ENCODE assay signal across 8 mouse cellular contexts in genomic region chr17:71616319-71617032, GRCm38 (mm10). TPM values are rescaled to one million over a fixed set of nuclear protein-coding genes. Genes with fewer than 3 reads are reported as not detected.
DNase-seq lines count a peak whose midpoint lies in the region; ATAC-seq and TF ChIP-seq lines count a peak whose summit lies in the region.

No protein-coding gene starts in this region.

- H3K27ac ChIP-seq in brown adipose tissue, adult 24 weeks (replicated peaks; ENCODE audit: low read depth, low read length), result peak overlapping the region; percentile 44; the same call in 1 of the 2 replicates
- H3K27ac ChIP-seq in intestine, postnatal 0 days (ENCODE audit: low read depth, low read length), result peak overlapping the region; percentile 68
- H3K27ac ChIP-seq in macrophage, result peak overlapping the region; percentile 8; the same call in 1 of the 2 replicates
- H3K27ac ChIP-seq in stomach, embryonic 14.5 days (ENCODE audit: low read length), result peak overlapping the region; percentile 70; the same call in 1 of the 2 replicates

- H3K9me3 ChIP-seq in intestine, postnatal 0 days (ENCODE audit: control insufficient read depth), result no peaks in the 10 kb centered on the region
- no peaks in the 10 kb centered on the region for H3K9me3 ChIP-seq in stomach, embryonic 14.5 days (ENCODE audit: control insufficient read depth, low read depth, low read length)

- H3K27me3 ChIP-seq in C2C12 (ENCODE audit: control insufficient read depth, insufficient read depth, insufficient read length), result no peaks in the 10 kb centered on the region
- no peaks in the 10 kb centered on the region for H3K27me3 ChIP-seq in intestine, postnatal 0 days (replicated peaks; ENCODE audit: control insufficient read depth, insufficient read depth, low read length)
- H3K27me3 ChIP-seq in stomach, embryonic 14.5 days (ENCODE audit: control insufficient read depth, insufficient read depth, low read length), result no peaks in the 10 kb centered on the region

- peaks cover 4% of the 10 kb centered on the region for H3K4me1 ChIP-seq in brown adipose tissue, adult 24 weeks (ENCODE audit: control insufficient read depth, insufficient read depth, insufficient read length, low read length)
- H3K4me1 ChIP-seq in intestine, postnatal 0 days (replicated peaks; ENCODE audit: control insufficient read depth, insufficient read depth, low read length), result no peaks in the 10 kb centered on the region
- H3K4me1 ChIP-seq in stomach, embryonic 14.5 days (ENCODE audit: control insufficient read depth, insufficient read depth, low read length), result peaks cover 9% of the 10 kb centered on the region; the same call in 1 of the 2 replicates

- H3K79me2 ChIP-seq in C2C12 (ENCODE audit: control insufficient read depth, insufficient read depth) (peaks cover 59% of the 10 kb centered on the region), macrophage (ENCODE audit: inconsistent target) (peaks cover 50% of the 10 kb centered on the region)

- peak; percentile 46 for ATAC-seq in frontal cortex, adult (ENCODE audit: low TSS enrichment)
- ATAC-seq in intestine, postnatal 0 days, result peak; percentile 66
- ATAC-seq in stomach, embryonic 14.5 days (ENCODE audit: insufficient number of reproducible peaks, insufficient read depth, low FRiP score, low read depth), result peak; percentile 69

- no peak for TF ChIP-seq CTCF in C2C12 (IDR thresholded peaks at IDR 0.05; ENCODE audit: control insufficient read depth, insufficient read depth, insufficient read length)
- TF ChIP-seq CTCF in intestine, postnatal 0 days (IDR thresholded peaks at IDR 0.05; ENCODE audit: low read depth), result no peak

- H3K36me3 ChIP-seq in C2C12 (ENCODE audit: control insufficient read depth, insufficient read depth), result peaks cover 32% of the 10 kb centered on the region
- H3K36me3 ChIP-seq in intestine, postnatal 0 days (ENCODE audit: control insufficient read depth, insufficient read depth), result no peaks in the 10 kb centered on the region
- no peaks in the 10 kb centered on the region for H3K36me3 ChIP-seq in macrophage (ENCODE audit: inconsistent target)
- peaks cover 5% of the 10 kb centered on the region; the same call in 1 of the 2 replicates for H3K36me3 ChIP-seq in stomach, embryonic 14.5 days (ENCODE audit: control insufficient read depth, insufficient read depth, low read length)

- peaks cover 53% of the 10 kb centered on the region for H3K79me3 ChIP-seq in C2C12 (ENCODE audit: low read depth)

- H3ac ChIP-seq in C2C12 (ENCODE audit: control insufficient read depth, insufficient read length, low read depth), result peak overlapping the region; percentile 70

- H3K4me2 ChIP-seq in intestine, postnatal 0 days (replicated peaks; ENCODE audit: low read depth), result peak overlapping the region; percentile 88
- peak overlapping the region; percentile 78 for H3K4me2 ChIP-seq in stomach, embryonic 14.5 days (replicated peaks; ENCODE audit: low read depth, low read length)

- WGBS in intestine, postnatal 0 days, result under 1% methylated on average over 48 of the region's 73 CpGs
- WGBS in macrophage (ENCODE audit: missing documents), result under 1% methylated on average over 68 of the region's 73 CpGs
- WGBS in stomach, embryonic 14.5 days, result under 1% methylated on average over 62 of the region's 73 CpGs

- H3K4me3 ChIP-seq in C2C12 (ENCODE audit: insufficient read depth, poor library complexity, severe bottlenecking) (peak overlapping the region; percentile 89), macrophage (ENCODE audit: inconsistent target) (peak overlapping the region; percentile 79)
- peak overlapping the region; percentile 80 for H3K4me3 ChIP-seq in brown adipose tissue, adult 24 weeks (ENCODE audit: insufficient read depth, low read depth, low read length)
- peak overlapping the region; percentile 97 for H3K4me3 ChIP-seq in intestine, postnatal 0 days (ENCODE audit: low read depth, low read length)
- peak overlapping the region; percentile 90 for H3K4me3 ChIP-seq in stomach, embryonic 14.5 days (ENCODE audit: low read depth, low read length)

- peak overlapping the region; percentile 89 for H3K9ac ChIP-seq in intestine, postnatal 0 days (ENCODE audit: low read depth, low read length)
- peak overlapping the region; percentile 94 for H3K9ac ChIP-seq in stomach, embryonic 14.5 days (replicated peaks; ENCODE audit: low read depth, low read length)

- DNase-seq in frontal cortex, adult 2 months (ENCODE audit: extremely low spot score in 1 of 2, low spot score in 1 of 2), result no peak
- peak; percentile 26 for DNase-seq in gastrocnemius, postnatal 10 days

TF ChIP-seq in C2C12, 6 proteins besides CTCF, POLR2A, EP300 and RAD21:
- peak; percentile 83 for TF ChIP-seq MAX (IDR thresholded peaks at IDR 0.05)
- no peak for TF ChIP-seq USF1 (IDR thresholded peaks at IDR 0.05; ENCODE audit: low read depth)

RNA-seq across cellular contexts. Expression of gene Wdr43, which starts 0.8 kb away (rescaled TPM):
- 25.4 and 35.6 TPM in 2 replicates for polyA plus RNA-seq in frontal cortex, adult 2 months (2012; rRNA removed)
- polyA plus RNA-seq in C2C12 (2012; fragmentation: generic; extraction: Trizol), result 34.4 TPM
- polyA plus RNA-seq in brown adipose tissue, adult 24 weeks (2012; ENCODE audit: insufficient read depth, insufficient read length, missing spikeins), result 11.9 and 16.5 TPM in 2 replicates
- 10 to 100 TPM; 28.4 to 34.5 TPM for total RNA-seq in gastrocnemius, postnatal 10 days (2021)
- polyA plus RNA-seq in intestine, postnatal 0 days (2015; fragmentation: Nextera tagmentation; extraction: Ambion mirVana), result 22.8 and 26.5 TPM in 2 replicates
- total RNA-seq in macrophage (2018; cell fraction: chromatin; rRNA removed), result 100 to 1,000 TPM in 21 of 26 experiments, 10 to 100 TPM in 5; 50.8 to 280 (median 144) TPM
- 10 to 100 TPM; 23.2 to 45.6 (median 35.8) TPM for total RNA-seq in macrophage (2018; cell fraction: cytosol; rRNA removed)
- 100 to 1,000 TPM in 3 of 26 experiments, 10 to 100 TPM in 23; 37.6 to 195 (median 67.5) TPM for total RNA-seq in macrophage (2018; cell fraction: nucleus; rRNA removed)
- polyA plus RNA-seq in macrophage (2018), result 27.6 to 77.2 TPM (median 53.6 TPM) in 3 replicates
- 89.6 and 90.1 TPM in 2 replicates for polyA plus RNA-seq in stomach, embryonic 14.5 days (2014; fragmentation: Nextera tagmentation; extraction: Ambion mirVana)

RNA-seq across cellular contexts. Expression of gene Togaram2, which starts 56.6 kb away (rescaled TPM):
- 4.9 and 6.2 TPM in 2 replicates for polyA plus RNA-seq in frontal cortex, adult 2 months (2012; rRNA removed)
- polyA plus RNA-seq in C2C12 (2012; fragmentation: generic; extraction: Trizol), result not detected
- not detected in 2 replicates for polyA plus RNA-seq in brown adipose tissue, adult 24 weeks (2012; ENCODE audit: insufficient read depth, insufficient read length, missing spikeins)
- total RNA-seq in gastrocnemius, postnatal 10 days (2021), result under 1 TPM; 0.38 to 0.49 TPM
- 0.07 and 0.16 TPM in 2 replicates for polyA plus RNA-seq in intestine, postnatal 0 days (2015; fragmentation: Nextera tagmentation; extraction: Ambion mirVana)
- not detected for total RNA-seq in macrophage (2018; cell fraction: chromatin; rRNA removed)
- under 1 TPM in 1 of 26 experiments, not detected in 25; 0.06 TPM for total RNA-seq in macrophage (2018; cell fraction: cytosol; rRNA removed)
- not detected for total RNA-seq in macrophage (2018; cell fraction: nucleus; rRNA removed)
- polyA plus RNA-seq in macrophage (2018), result not detected in 3 replicates
- 0.17 and 0.36 TPM in 2 replicates for polyA plus RNA-seq in stomach, embryonic 14.5 days (2014; fragmentation: Nextera tagmentation; extraction: Ambion mirVana)

Comparison
In these comparisons a context has a peak if more than half of its experiments do, and no peak if none do; other contexts are left out.
1. H3K27ac ChIP-seq: peak in every context shown above with its lines; median percentile 70 in stomach, embryonic 14.5 days; 68 in intestine, postnatal 0 days; 44 in brown adipose tissue, adult 24 weeks; 8 in macrophage.